Mouse (Mus musculus) CH12.LX (cell line): ENCODE data around the gene Rab11fip3.

Source experiments
- CHD1 ChIP-seq: IDR thresholded peaks from 2 replicates; pipeline ENCODE4 v1.6.1; 2012; ENCODE audit warnings: low read depth, low read length, improper control_type of control experiment, inconsistent platforms
- CTCF ChIP-seq, 2 experiments: IDR thresholded peaks in 1 of 2; conservative IDR thresholded peaks in 1 of 2; 2 replicates each; pipeline ENCODE4 v1.5.1; 2011 to 2012; ENCODE audit warnings: low read depth in 2 of 2, low read length in 2 of 2, improper control_type of control experiment in 1 of 2, inconsistent platforms in 1 of 2, mild to moderate bottlenecking in 1 of 2, moderate library complexity in 1 of 2
- HCFC1 ChIP-seq: IDR thresholded peaks from 2 replicates; pipeline ENCODE4 v1.6.1; 2012; ENCODE audit warnings: low read depth, mild to moderate bottlenecking, inconsistent platforms, low read length, improper control_type of control experiment
- NRF1 ChIP-seq: IDR thresholded peaks from 2 replicates; pipeline ENCODE4 v1.6.1; 2014; ENCODE audit warnings: low read depth, mild to moderate bottlenecking, inconsistent platforms, low read length, improper control_type of control experiment, moderate library complexity
- POLR2A ChIP-seq: IDR thresholded peaks from 2 replicates; pipeline ENCODE4 v1.6.1; 2011; ENCODE audit warnings: low read depth, mild to moderate bottlenecking, improper control_type of control experiment, low read length
- SIN3A ChIP-seq: IDR thresholded peaks from 2 replicates; pipeline ENCODE4 v1.6.1; 2012; ENCODE audit warnings: low read length, improper control_type of control experiment, inconsistent platforms
- TBP ChIP-seq: conservative IDR thresholded peaks from 2 replicates; pipeline ENCODE4 v1.6.1; 2011; ENCODE audit warnings: low read depth, low read length, improper control_type of control experiment

- TF ChIP-seq HCFC1 = no peak
- no peak for TF ChIP-seq SIN3A
- no peak for TF ChIP-seq CHD1
- no peak for TF ChIP-seq POLR2A
- TF ChIP-seq TBP = no peak
- TF ChIP-seq NRF1 = no peak
- TF ChIP-seq CTCF (conservative IDR thresholded peaks at IDR 0.05 in 1 of 2, IDR thresholded peaks at IDR 0.05 in 1 of 2; ENCODE audit: low read depth in 2 of 2, low read length in 2 of 2) = no peak
Measured at GRCm38 (mm10) chr17:25979829-25980738, 89.3 kb downstream of the Rab11fip3 start.
